Mouse (Mus musculus) C2C12 (cell line): Measurements from ENCODE around the gene Elp5. TPM values are rescaled to one million over a fixed set of nuclear protein-coding genes. Genes with fewer than 3 reads are reported as not detected.

Experiments used
- H3K27me3 ChIP-seq: one replicate; pipeline ENCODE4 v1.6.1; 2011; ENCODE audit not compliant: control insufficient read depth, insufficient read depth, insufficient read length
- H3K36me3 ChIP-seq: one replicate; pipeline ENCODE4 v1.6.1; 2011; ENCODE audit not compliant: control insufficient read depth, insufficient read depth
- H3K4me3 ChIP-seq: one replicate; pipeline ENCODE4 v1.5.1; 2011; ENCODE audit warnings: mild to moderate bottlenecking, control low read depth; ENCODE audit not compliant: poor library complexity, insufficient read depth, severe bottlenecking
- H3K79me2 ChIP-seq: one replicate; pipeline ENCODE4 v1.6.1; 2011; ENCODE audit not compliant: control insufficient read depth, insufficient read depth
- H3K79me3 ChIP-seq: one replicate; pipeline ENCODE4 v1.6.1; 2011; ENCODE audit warnings: low read depth, control low read depth
- H3ac ChIP-seq: one replicate; pipeline ENCODE3; 2011; ENCODE audit warnings: low read depth; ENCODE audit not compliant: control insufficient read depth, insufficient read length
- CEBPB ChIP-seq: IDR thresholded peaks from one replicate; pipeline ENCODE4 v1.6.1; 2011; ENCODE audit warnings: low read depth, mild to moderate bottlenecking, control low read depth, moderate library complexity
- CTCF ChIP-seq: IDR thresholded peaks from one replicate; pipeline ENCODE4 v1.5.1; 2011; ENCODE audit not compliant: control insufficient read depth, insufficient read depth, insufficient read length
- FOSL1 ChIP-seq: IDR thresholded peaks from one replicate; pipeline ENCODE4 v1.8.0; 2011; ENCODE audit warnings: mild to moderate bottlenecking, low read length; ENCODE audit not compliant: poor library complexity, insufficient read depth, severe bottlenecking
- MAX ChIP-seq: IDR thresholded peaks from one replicate; pipeline ENCODE4 v1.6.1; 2011; ENCODE audit warnings: mild to moderate bottlenecking, control low read depth
- MYOD1 ChIP-seq: IDR thresholded peaks from one replicate; pipeline ENCODE4 v1.6.1; 2011; ENCODE audit warnings: low read depth; ENCODE audit not compliant: control insufficient read depth, insufficient read length
- MYOG ChIP-seq: IDR thresholded peaks from one replicate; pipeline ENCODE4 v1.6.1; 2011; ENCODE audit not compliant: control insufficient read depth, insufficient read length; ENCODE audit errors: extremely low read depth
- USF1 ChIP-seq: IDR thresholded peaks from one replicate; pipeline ENCODE4 v1.6.1; 2011; ENCODE audit warnings: low read depth, mild to moderate bottlenecking, control low read depth, moderate library complexity
- polyA plus RNA-seq: library from polyadenylated mRNA; unstranded; fragments of >200 nt; fragmentation: generic; extraction: Trizol; gene quantifications from one replicate; pipeline ENCODE4 v1.2.1, GENCODE M21; 2012; ENCODE audit warnings: missing spikeins

The Elp5 gene
- polyA plus RNA-seq, 1 experiment, result 111 TPM

DNA sequence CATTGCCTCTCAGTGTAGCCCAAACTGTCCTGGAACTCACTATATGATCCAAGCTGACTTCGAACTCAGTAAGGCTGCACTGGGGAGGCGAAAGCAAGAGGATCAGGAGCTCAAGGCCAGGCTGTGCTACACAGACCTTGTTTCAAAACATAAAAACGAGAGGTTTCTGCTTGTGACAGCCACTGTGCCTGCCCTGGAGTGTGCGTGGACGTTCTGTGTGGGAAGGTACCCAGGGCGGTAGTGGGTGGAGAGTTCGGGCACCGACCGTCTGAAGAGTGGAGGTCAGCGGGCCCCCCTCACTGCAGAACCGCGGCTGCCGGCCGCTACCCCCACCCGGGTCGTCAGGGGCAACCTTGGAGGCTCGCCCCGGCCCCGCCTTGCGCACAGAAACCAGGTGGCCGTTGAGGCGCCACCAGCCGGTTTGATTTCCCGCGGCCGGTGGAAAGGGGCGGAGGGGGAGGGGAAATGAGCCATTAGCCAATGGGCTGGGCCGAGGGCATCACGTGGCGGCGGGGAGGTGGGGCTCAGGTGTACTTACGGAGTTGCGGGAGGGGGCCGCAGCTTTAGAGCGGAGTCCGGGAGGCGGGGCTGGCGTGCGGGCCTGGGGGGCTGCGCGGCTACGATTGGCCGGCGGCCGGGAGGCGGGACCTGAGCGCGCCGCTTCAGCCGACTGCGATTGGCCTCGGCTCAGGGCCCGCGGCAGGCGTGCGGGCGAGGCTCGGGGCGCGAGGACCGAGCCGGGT, 47.0 kb downstream of the Elp5 start, which contains the start of gene Ybx2:
TSS of gene Ybx2 (plus strand) at position 660 of the 743 bp plus-strand sequence.
- Histone ChIP-seq H3K36me3 (no peaks in the 10 kb centered on the region), H3K79me3 (no peaks in the 10 kb centered on the region), H3ac (no peak within 1 kb of the TSS), H3K27me3 (peaks cover 46% of the 10 kb centered on the region), H3K79me2 (no peaks in the 10 kb centered on the region), H3K4me3 (no peak within 1 kb of the TSS)
- TF ChIP-seq MYOG (no peak), CEBPB (no peak), CTCF (no peak), USF1 (peak; percentile 86)

DNA sequence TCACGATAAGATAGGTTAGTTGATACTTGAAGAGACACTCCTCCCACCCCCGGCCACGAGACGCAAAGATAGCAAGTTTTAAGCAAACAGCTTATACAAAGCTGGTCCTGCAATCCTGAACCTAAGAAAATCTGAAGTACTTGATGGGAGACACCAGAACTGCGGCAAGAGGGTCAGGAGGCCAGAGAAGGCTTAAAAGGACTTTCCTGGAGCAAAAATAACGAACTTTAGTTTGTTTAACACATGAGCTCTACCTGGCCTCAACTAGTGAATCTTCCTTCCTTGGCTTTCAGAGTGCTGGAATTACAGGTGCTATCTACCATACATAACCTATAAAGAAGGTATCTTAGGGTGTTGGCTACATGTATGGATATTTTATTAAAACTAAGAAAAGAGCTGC, 47.6 kb downstream of the Elp5 start:
- TF ChIP-seq CTCF, result no peak
- TF ChIP-seq MAX, result no peak
- TF ChIP-seq CEBPB, result no peak
- no peak for TF ChIP-seq MYOG
- no peak for TF ChIP-seq MYOD1
- TF ChIP-seq FOSL1, result no peak
- H3K79me2 ChIP-seq, result no peaks in the 10 kb centered on the region
- H3ac ChIP-seq, result no peak overlapping the region
- H3K36me3 ChIP-seq, result no peaks in the 10 kb centered on the region
- no peaks in the 10 kb centered on the region for H3K79me3 ChIP-seq
- no peak overlapping the region for H3K4me3 ChIP-seq
- H3K27me3 ChIP-seq, result peaks cover 44% of the 10 kb centered on the region

DNA sequence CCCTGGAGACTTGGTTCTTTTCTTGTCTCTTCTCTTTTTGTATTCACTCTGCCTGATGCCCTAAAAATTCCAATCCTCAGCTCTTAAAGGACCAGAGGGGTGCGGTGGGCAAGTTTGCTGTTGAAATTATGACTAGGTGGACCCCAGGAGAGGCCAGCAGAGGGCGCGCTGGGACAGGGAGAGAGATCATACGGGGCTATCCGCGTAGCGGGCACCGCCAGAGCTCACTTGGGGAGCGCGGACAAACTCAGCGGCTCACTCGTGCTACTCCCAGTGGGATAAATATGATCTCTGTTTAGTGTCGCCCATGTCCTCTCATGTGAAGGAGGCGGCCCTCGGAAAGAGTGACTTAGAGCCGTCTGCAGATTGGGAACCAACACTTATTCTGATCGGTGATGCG, 48.1 kb downstream of the Elp5 start:
- Histone ChIP-seq H3K79me3 (no peaks in the 10 kb centered on the region), H3K79me2 (no peaks in the 10 kb centered on the region), H3ac (peak overlapping the region; percentile 51), H3K4me3 (no peak overlapping the region), H3K36me3 (no peaks in the 10 kb centered on the region), H3K27me3 (peaks cover 41% of the 10 kb centered on the region)
- TF ChIP-seq USF1 (no peak), FOSL1 (no peak), CTCF (peak; percentile 81), MYOD1 (no peak), MAX (no peak)

GRCm38 (mm10) chr11:69933066-69933465, 49.3 kb downstream of the Elp5 start:
- TF ChIP-seq CEBPB (no peak), USF1 (no peak), MAX (no peak), MYOG (no peak), FOSL1 (no peak), CTCF (no peak), MYOD1 (no peak)
- H3K36me3 ChIP-seq, result no peaks in the 10 kb centered on the region
- peaks cover 30% of the 10 kb centered on the region for H3K27me3 ChIP-seq
- H3ac ChIP-seq, result no peak overlapping the region
- no peak overlapping the region for H3K4me3 ChIP-seq
- H3K79me3 ChIP-seq, result no peaks in the 10 kb centered on the region
- no peaks in the 10 kb centered on the region for H3K79me2 ChIP-seq

GRCm38 (mm10) chr11:69932254-69932653, 50.1 kb downstream of the Elp5 start:
- Histone ChIP-seq H3K27me3 (peaks cover 21% of the 10 kb centered on the region), H3K79me2 (no peaks in the 10 kb centered on the region), H3K79me3 (no peaks in the 10 kb centered on the region), H3ac (no peak overlapping the region), H3K4me3 (no peak overlapping the region), H3K36me3 (no peaks in the 10 kb centered on the region)
- no peak for TF ChIP-seq FOSL1
- no peak for TF ChIP-seq MYOD1
- no peak for TF ChIP-seq USF1
- TF ChIP-seq CEBPB, result no peak
- no peak for TF ChIP-seq MYOG
- no peak for TF ChIP-seq CTCF
- no peak for TF ChIP-seq MAX

GRCm38 (mm10) chr11:69931769-69932168, 50.5 kb downstream of the Elp5 start:
- no peak overlapping the region for H3ac ChIP-seq
- TF ChIP-seq CEBPB, result no peak
- no peak for TF ChIP-seq FOSL1
- TF ChIP-seq MAX, result no peak
- no peak for TF ChIP-seq MYOD1
- TF ChIP-seq MYOG, result no peak
- TF ChIP-seq CTCF, result no peak
- TF ChIP-seq USF1, result no peak
- no peaks in the 10 kb centered on the region for H3K79me3 ChIP-seq
- no peak overlapping the region for H3K4me3 ChIP-seq
- H3K27me3 ChIP-seq, result peaks cover 17% of the 10 kb centered on the region
- no peaks in the 10 kb centered on the region for H3K79me2 ChIP-seq
- H3K36me3 ChIP-seq, result no peaks in the 10 kb centered on the region
